Mouse (Mus musculus): ENCODE results near the gene Ppp1r14a.

DNA sequence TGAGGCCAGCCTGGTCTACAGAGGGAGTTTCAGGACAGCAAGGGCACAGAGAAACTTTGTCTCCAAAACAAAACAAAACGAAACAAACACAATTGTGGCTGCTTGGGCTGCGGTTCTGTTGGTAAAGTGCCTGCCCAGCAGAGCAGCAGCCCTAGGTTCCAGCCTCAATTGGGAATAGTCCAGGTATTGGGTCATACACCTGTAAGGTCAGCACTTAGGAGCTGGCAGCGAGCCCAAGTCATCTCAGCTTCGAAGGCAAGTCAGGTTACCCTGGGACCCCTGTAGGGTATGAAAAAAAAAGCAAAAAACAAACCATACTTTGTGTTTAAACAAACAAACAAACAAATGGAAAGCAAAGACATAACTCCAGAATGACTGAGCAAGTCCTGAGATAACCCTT, 33.2 kb upstream of the Ppp1r14a start:
- TF ChIP-seq CTCF (IDR thresholded peaks at IDR 0.05; ENCODE audit: low read depth, low read length) = no peak
- TF ChIP-seq POLR2A (IDR thresholded peaks at IDR 0.05; ENCODE audit: insufficient read depth, low read length) = no peak
